ENCODE assay signal across 9 mouse cellular contexts in genomic region chr3:35340525-35340924, GRCm38 (mm10).
A peak's percentile ranks its signal among the peaks of the same experiment; 100 is the strongest.
DNase-seq lines count a peak whose midpoint lies in the region; ATAC-seq lines count a peak whose summit lies in the region.
"Had no signal": no experiment of that assay in that cellular context is flagged by ENCODE, and none has a peak within 500 bp of the region (broad histone marks: within the 10 kb centered on the region; RNA-seq: fewer than 3 reads in every experiment).

No protein-coding gene starts in this region.

- H3K4me1 ChIP-seq in neural tube, embryonic 11.5 days (ENCODE audit: control insufficient read depth, insufficient read depth, low read length), result peaks cover 13% of the 10 kb centered on the region
- peaks cover 27% of the 10 kb centered on the region for H3K4me1 ChIP-seq in limb, embryonic 15.5 days
- peaks cover 7% of the 10 kb centered on the region; the same call in 1 of the 2 replicates for H3K4me1 ChIP-seq in stomach, embryonic 16.5 days (ENCODE audit: control insufficient read depth, insufficient read depth, low read length)

- WGBS in neural tube, embryonic 11.5 days, result 3% methylated on average over 10 of the region's 10 CpGs
- WGBS in limb, embryonic 15.5 days, result 8% methylated on average over 10 of the region's 10 CpGs
- WGBS in stomach, embryonic 16.5 days, result 15% methylated on average over 10 of the region's 10 CpGs

- peak overlapping the region; percentile 29 for H3K4me3 ChIP-seq in neural tube, embryonic 11.5 days (ENCODE audit: low read depth, low read length)
- peak overlapping the region; percentile 36 for H3K4me3 ChIP-seq in limb, embryonic 15.5 days
- H3K4me3 ChIP-seq in stomach, embryonic 16.5 days (replicated peaks; ENCODE audit: low read length), result peak overlapping the region; percentile 48

- ATAC-seq in neural tube, embryonic 11.5 days (ENCODE audit: insufficient read depth, low FRiP score, low TSS enrichment), result peak; percentile 45
- ATAC-seq in limb, embryonic 15.5 days (ENCODE audit: insufficient number of reproducible peaks, low FRiP score, low TSS enrichment, low read depth), result no peak
- no peak for ATAC-seq in stomach, embryonic 16.5 days (ENCODE audit: insufficient read depth, low FRiP score)

- H3K9ac ChIP-seq in neural tube, embryonic 11.5 days (ENCODE audit: low read length), result peak overlapping the region; percentile 69
- H3K9ac ChIP-seq in limb, embryonic 15.5 days, result no peak overlapping the region
- peak overlapping the region; percentile 70 for H3K9ac ChIP-seq in stomach, embryonic 16.5 days (ENCODE audit: low read length)

- peak overlapping the region; percentile 59 for H3K4me2 ChIP-seq in neural tube, embryonic 11.5 days (ENCODE audit: low read depth)
- H3K4me2 ChIP-seq in limb, embryonic 15.5 days, result peak overlapping the region; percentile 69
- H3K4me2 ChIP-seq in stomach, embryonic 16.5 days (ENCODE audit: low read depth, low read length), result peak overlapping the region; percentile 79

- peak overlapping the region; percentile 91 for H3K27ac ChIP-seq in neural tube, embryonic 11.5 days (ENCODE audit: low read depth, low read length)
- no peak overlapping the region for H3K27ac ChIP-seq in limb, embryonic 15.5 days
- 0 out of 2 replicates have a peak overlapping the region, but pooled peaks have one; percentile 33 for H3K27ac ChIP-seq in stomach, embryonic 16.5 days (ENCODE audit: low read length)
- H3K27ac ChIP-seq: macrophage had no signal

- no peaks in the 10 kb centered on the region for H3K36me3 ChIP-seq in neural tube, embryonic 11.5 days (ENCODE audit: control insufficient read depth, insufficient read depth, low read length)
- no peaks in the 10 kb centered on the region for H3K36me3 ChIP-seq in limb, embryonic 15.5 days
- H3K36me3 ChIP-seq in stomach, embryonic 16.5 days (ENCODE audit: control insufficient read depth, insufficient read depth, low read length), result no peaks in the 10 kb centered on the region

- no peaks in the 10 kb centered on the region for H3K9me3 ChIP-seq in neural tube, embryonic 11.5 days (ENCODE audit: control insufficient read depth, low read length)
- no peaks in the 10 kb centered on the region for H3K9me3 ChIP-seq in limb, embryonic 15.5 days
- H3K9me3 ChIP-seq in stomach, embryonic 16.5 days (replicated peaks; ENCODE audit: control insufficient read depth, low read length), result no peaks in the 10 kb centered on the region

- DNase-seq in embryo, embryonic 10 days (ENCODE audit: low spot score), result peak; percentile 70
- DNase-seq in embryo, embryonic 9.5 days (ENCODE audit: extremely low spot score), result no peak
- DNase-seq in neural tube, embryonic 11.5 days (ENCODE audit: low spot score), result no peak
- DNase-seq in neural tube, embryonic 10.5 days (ENCODE audit: extremely low spot score, low spot score), result no peak
- DNase-seq in cerebellum, adult 9-10 months, result no peak
- no peak for DNase-seq in frontal cortex, postnatal 25 days (ENCODE audit: low spot score in 2 of 2)

- H3K27me3 ChIP-seq in neural tube, embryonic 11.5 days (ENCODE audit: control insufficient read depth, insufficient read depth, low read length), result no peaks in the 10 kb centered on the region
- 0 out of 2 replicates have a peak, but pooled peaks cover 4% of the 10 kb centered on the region for H3K27me3 ChIP-seq in limb, embryonic 15.5 days
- no peaks in the 10 kb centered on the region for H3K27me3 ChIP-seq in stomach, embryonic 16.5 days (ENCODE audit: control insufficient read depth, insufficient read depth, low read length)
